Mouse (Mus musculus) lung, embryonic 14.5 days (tissue): ENCODE data around the gene Lrrc8d. TPM values are rescaled to one million over a fixed set of nuclear protein-coding genes. Genes with fewer than 3 reads are reported as not detected.

Experiments used
- ATAC-seq: fragments of 200-750 bp; cut with Nextera tagmentation; 2 replicates; pipeline ENCODE4 v1.8.0; 2017; ENCODE audit warnings: mild to moderate bottlenecking, moderate TSS enrichment, moderate library complexity; ENCODE audit not compliant: insufficient read depth
- DNase-seq: peaks from one replicate; pipeline ENCODE4 v3.0.0-alpha.2; 2015
- H3K27ac ChIP-seq: fragments of 300-500 bp; sonication (generic); 2 replicates; pipeline ENCODE4 v1.5.1; 2014; ENCODE audit warnings: low read depth, mild to moderate bottlenecking, moderate library complexity
- H3K27me3 ChIP-seq: fragments of 300-500 bp; sonication (generic); 2 replicates; pipeline ENCODE4 v1.6.1; 2014; ENCODE audit warnings: low read length, control low read depth; ENCODE audit not compliant: insufficient read depth
- H3K36me3 ChIP-seq: fragments of 300-500 bp; sonication (generic); 2 replicates; pipeline ENCODE4 v1.6.1; 2014; ENCODE audit warnings: control low read depth; ENCODE audit not compliant: insufficient read depth
- H3K4me1 ChIP-seq: fragments of 300-500 bp; sonication (generic); 2 replicates; pipeline ENCODE4 v1.6.1; 2014; ENCODE audit warnings: antibody characterized with exemption, control low read depth; ENCODE audit not compliant: insufficient read depth
- H3K4me2 ChIP-seq: fragments of 300-500 bp; sonication (generic); 2 replicates; pipeline ENCODE4 v1.6.1; 2014; ENCODE audit warnings: mild to moderate bottlenecking
- H3K4me3 ChIP-seq: fragments of 300-500 bp; sonication (generic); 2 replicates; pipeline ENCODE4 v1.5.1; 2014; ENCODE audit warnings: low read depth, low read length
- H3K9ac ChIP-seq: fragments of 300-500 bp; sonication (generic); 2 replicates; pipeline ENCODE4 v1.6.1; 2014
- H3K9me3 ChIP-seq: fragments of 300-500 bp; sonication (generic); 2 replicates; pipeline ENCODE4 v1.6.1; 2016; ENCODE audit warnings: low read depth, low read length, control low read depth
- CTCF ChIP-seq: IDR thresholded peaks from 2 replicates; pipeline ENCODE4 v1.5.1; 2016; ENCODE audit warnings: antibody characterized with exemption, low read depth
- WGBS: fragments of 180-500 bp; shearing (Covaris S2); extraction: QIAGEN DNeasy Blood & Tissue Kit; methylation state at CpG from one replicate; pipeline ENCODE4 v1.1.7; 2014; 5-methylcytosine and 5-hydroxymethylcytosine counted together
- polyA plus RNA-seq: library from polyadenylated mRNA; unstranded; fragments of >200 nt; fragmentation: Nextera tagmentation; extraction: Ambion mirVana; gene quantifications from 2 replicates; pipeline ENCODE4 v1.2.1, GENCODE M21; 2014

The Lrrc8d gene
- polyA plus RNA-seq, 1 experiment from 2014 or later: 25.0 TPM

DNA sequence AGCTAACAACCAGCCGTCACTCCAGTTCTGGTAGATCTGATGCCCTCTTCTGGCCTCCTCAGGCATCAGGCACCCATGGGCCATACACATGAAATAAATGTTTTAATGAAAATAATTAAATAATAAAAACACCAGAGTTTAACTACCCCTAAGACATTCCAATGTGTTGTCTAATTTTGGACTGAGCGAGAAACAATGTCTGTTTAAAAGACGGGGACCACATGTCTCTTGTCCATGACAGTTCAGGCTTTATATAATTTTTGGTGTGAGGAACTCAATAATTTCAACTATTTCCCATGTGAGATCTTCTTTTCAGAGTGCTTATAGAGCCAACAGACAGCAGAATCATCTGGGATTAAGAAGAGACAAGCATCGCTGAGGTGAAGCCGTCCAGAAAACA lies 32.8 kb upstream of the Lrrc8d start:
- Histone ChIP-seq H3K36me3 (no peaks in the 10 kb centered on the region), H3K27ac (no peak overlapping the region), H3K9me3 (no peaks in the 10 kb centered on the region), H3K4me3 (no peak overlapping the region), H3K9ac (no peak overlapping the region), H3K27me3 (no peaks in the 10 kb centered on the region), H3K4me2 (no peak overlapping the region), H3K4me1 (no peaks in the 10 kb centered on the region)
- ATAC-seq (no peak), DNase-seq (no peak)
- 75% methylated on average over 5 of the region's 5 CpGs for WGBS
- TF ChIP-seq CTCF: no peak

DNA sequence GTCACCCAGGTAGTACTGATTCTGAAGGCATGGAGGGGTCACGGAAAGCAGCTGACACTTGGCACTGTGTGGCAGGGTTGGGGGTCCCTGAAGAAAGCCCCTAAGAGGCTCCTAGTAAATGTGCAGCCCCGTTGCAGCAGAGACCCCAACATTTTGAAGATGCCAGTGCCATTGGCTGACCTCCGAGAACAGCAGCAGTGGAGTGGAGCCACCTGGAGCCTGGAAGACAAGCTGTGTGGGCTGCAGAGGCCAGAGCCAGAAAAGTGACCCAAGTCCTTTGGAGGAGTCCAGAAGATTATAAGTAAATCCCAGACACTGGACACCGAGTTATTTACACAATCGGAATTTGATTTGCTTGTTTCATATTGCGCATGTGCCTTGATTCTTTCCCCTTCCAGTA lies 32.4 kb upstream of the Lrrc8d start:
- Histone ChIP-seq H3K4me3 (no peak overlapping the region), H3K36me3 (no peaks in the 10 kb centered on the region), H3K4me2 (no peak overlapping the region), H3K9me3 (no peaks in the 10 kb centered on the region), H3K4me1 (no peaks in the 10 kb centered on the region), H3K27ac (no peak overlapping the region), H3K9ac (no peak overlapping the region), H3K27me3 (no peaks in the 10 kb centered on the region)
- DNase-seq (no peak), ATAC-seq (no peak)
- 75% methylated on average over 6 of the region's 6 CpGs for WGBS
- no peak for TF ChIP-seq CTCF

DNA sequence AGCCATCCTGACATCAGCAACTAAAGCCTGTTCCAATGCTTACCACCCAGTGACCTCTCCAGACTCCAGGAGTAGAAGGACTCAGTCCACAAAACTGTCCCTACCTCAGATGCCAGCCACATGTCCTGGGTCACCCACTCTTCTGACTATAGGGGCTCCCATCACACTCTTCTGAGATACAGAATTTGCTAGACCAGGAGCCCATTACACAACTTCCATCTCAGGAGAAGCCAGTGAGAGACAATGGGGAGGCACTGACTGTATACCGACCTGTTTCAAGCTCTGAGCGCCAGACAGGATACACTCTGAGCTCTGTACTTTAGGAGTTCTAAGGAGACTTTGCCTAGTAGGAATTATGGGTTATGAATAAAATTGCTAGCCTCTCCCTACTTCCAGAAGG lies 30.7 kb upstream of the Lrrc8d start:
- H3K4me1 ChIP-seq: no peaks in the 10 kb centered on the region
- no peaks in the 10 kb centered on the region for H3K9me3 ChIP-seq
- H3K36me3 ChIP-seq: no peaks in the 10 kb centered on the region
- no peak for DNase-seq
- H3K4me3 ChIP-seq: no peak overlapping the region
- no peak overlapping the region for H3K9ac ChIP-seq
- WGBS: 87% methylated on average over 2 of the region's 2 CpGs
- H3K4me2 ChIP-seq: no peak overlapping the region
- no peak overlapping the region for H3K27ac ChIP-seq
- no peak for ATAC-seq
- H3K27me3 ChIP-seq: no peaks in the 10 kb centered on the region
- no peak for TF ChIP-seq CTCF

DNA sequence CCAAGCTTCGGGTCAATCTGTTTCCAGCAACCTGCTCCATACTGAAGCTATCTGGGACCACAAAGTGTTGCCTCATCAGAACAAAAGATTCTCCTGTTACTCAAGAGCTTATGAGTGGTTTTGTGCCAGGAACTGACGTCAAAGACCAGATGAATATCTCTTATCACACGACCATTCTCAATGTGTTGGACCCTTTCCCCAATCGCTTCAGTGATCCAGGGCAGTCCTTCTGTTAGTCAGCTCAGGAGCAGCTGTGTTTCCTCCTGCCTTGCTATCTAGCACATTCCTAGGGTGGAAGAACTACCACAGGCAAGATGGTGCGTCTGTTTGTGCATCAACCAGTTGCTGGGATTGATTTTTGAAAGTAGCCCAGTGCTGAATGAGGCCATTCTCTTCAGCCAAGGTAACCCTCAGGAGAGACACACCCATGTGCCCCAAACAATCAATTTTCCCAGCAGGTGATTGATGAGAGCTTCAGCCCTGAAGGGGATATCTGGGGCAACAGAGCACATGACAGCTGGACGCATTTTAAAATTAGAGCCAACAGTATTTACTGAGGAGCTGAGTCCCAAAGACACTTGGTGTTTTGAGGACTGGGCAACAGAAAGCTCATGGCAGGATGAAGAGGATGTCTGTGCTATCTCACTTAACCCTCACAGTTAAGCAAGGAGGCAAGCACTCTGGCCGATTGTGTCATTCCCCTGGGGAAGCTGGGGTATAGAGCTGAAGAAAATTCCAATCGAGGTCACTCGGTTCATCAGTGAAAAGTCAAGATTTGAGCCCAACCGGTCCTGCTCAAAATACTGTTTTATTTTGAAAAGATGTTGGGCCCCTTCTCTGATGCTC lies 30.0 kb upstream of the Lrrc8d start:
- no peaks in the 10 kb centered on the region for H3K27me3 ChIP-seq
- no peak overlapping the region for H3K4me2 ChIP-seq
- no peak overlapping the region for H3K9ac ChIP-seq
- TF ChIP-seq CTCF: no peak
- no peaks in the 10 kb centered on the region for H3K36me3 ChIP-seq
- H3K4me1 ChIP-seq: no peaks in the 10 kb centered on the region
- H3K9me3 ChIP-seq: no peaks in the 10 kb centered on the region
- 54% methylated on average over 10 of the region's 10 CpGs for WGBS
- no peak for DNase-seq
- H3K27ac ChIP-seq: no peak overlapping the region
- no peak; the same call in 1 of the 2 replicates for ATAC-seq
- H3K4me3 ChIP-seq: no peak overlapping the region

DNA sequence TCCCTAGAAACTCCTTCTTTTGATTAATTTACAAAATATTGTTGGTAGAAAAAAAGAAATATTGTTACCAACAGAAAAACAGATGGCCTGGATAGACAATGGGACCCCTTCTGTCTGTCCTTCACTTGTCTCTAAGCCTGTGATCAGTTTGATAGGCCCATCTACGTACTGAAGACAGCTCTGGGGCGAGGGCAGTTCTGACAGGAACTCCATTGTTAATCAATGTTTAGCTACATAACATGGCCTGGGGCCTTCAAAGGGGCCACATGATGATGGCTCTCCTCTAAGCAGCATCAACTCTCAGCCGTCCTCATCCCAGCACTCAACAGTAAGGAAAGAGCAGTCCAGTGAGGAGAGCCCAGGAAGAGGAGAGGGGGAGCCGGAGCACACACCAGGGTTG lies 27.4 kb upstream of the Lrrc8d start:
- Histone ChIP-seq H3K27ac (no peak overlapping the region), H3K9me3 (no peaks in the 10 kb centered on the region), H3K27me3 (no peaks in the 10 kb centered on the region), H3K36me3 (no peaks in the 10 kb centered on the region), H3K4me1 (no peaks in the 10 kb centered on the region), H3K9ac (no peak overlapping the region), H3K4me2 (no peak overlapping the region), H3K4me3 (no peak overlapping the region)
- TF ChIP-seq CTCF: no peak
- DNase-seq (no peak), ATAC-seq (no peak)
- 55% methylated on average over 4 of the region's 4 CpGs for WGBS

DNA sequence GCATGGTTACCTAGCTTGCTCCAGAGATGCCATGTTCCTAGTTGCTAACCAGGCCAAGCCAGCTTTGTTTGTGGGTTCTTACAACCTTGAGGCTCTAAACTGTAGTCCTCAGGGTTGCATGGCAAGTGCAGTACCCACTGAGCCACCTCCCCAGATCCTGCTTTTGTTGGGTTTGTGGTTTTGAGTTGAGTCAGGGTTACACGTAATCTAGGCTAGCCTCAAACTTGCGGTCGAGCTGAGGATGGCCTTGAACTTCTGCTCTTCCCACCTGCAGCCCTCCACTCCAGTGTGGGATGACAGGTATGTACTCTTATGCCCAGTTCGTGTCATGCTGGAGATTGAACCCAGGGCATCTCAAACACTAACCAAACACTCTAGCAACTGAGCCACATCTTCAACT lies 24.3 kb upstream of the Lrrc8d start:
- Histone ChIP-seq H3K36me3 (no peaks in the 10 kb centered on the region), H3K9me3 (no peaks in the 10 kb centered on the region), H3K4me1 (no peaks in the 10 kb centered on the region), H3K4me2 (no peak overlapping the region), H3K27me3 (no peaks in the 10 kb centered on the region), H3K4me3 (no peak overlapping the region), H3K9ac (no peak overlapping the region), H3K27ac (no peak overlapping the region)
- 87% methylated on average over 4 of the region's 4 CpGs for WGBS
- ATAC-seq (no peak), DNase-seq (no peak)
- no peak for TF ChIP-seq CTCF

DNA sequence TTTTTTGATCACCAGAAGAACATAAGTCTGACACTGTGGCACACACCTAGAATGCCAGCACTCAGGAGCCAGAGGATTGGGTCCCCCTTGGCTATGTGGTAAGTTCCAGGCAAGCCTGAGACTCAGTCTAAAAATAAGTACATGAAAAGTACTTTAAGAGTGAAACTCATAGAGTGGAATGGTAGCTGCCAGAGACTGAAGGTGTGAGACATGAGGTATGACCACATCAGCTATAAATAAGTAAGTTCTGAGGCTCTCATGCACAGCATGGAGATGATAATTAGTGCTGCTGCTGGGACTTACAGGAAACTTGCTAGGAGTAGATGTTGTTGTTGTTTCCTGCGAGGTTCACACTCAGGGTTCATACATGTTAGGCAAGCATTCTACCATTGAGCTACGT lies 22.7 kb upstream of the Lrrc8d start:
- H3K9me3 ChIP-seq: no peaks in the 10 kb centered on the region
- no peak for TF ChIP-seq CTCF
- no peak overlapping the region for H3K9ac ChIP-seq
- no peaks in the 10 kb centered on the region for H3K4me1 ChIP-seq
- ATAC-seq: no peak
- H3K27ac ChIP-seq: no peak overlapping the region
- no peaks in the 10 kb centered on the region for H3K27me3 ChIP-seq
- no peak overlapping the region for H3K4me3 ChIP-seq
- no peaks in the 10 kb centered on the region for H3K36me3 ChIP-seq
- no peak for DNase-seq
- H3K4me2 ChIP-seq: no peak overlapping the region
- WGBS: 75% methylated on average over 2 of the region's 2 CpGs

DNA sequence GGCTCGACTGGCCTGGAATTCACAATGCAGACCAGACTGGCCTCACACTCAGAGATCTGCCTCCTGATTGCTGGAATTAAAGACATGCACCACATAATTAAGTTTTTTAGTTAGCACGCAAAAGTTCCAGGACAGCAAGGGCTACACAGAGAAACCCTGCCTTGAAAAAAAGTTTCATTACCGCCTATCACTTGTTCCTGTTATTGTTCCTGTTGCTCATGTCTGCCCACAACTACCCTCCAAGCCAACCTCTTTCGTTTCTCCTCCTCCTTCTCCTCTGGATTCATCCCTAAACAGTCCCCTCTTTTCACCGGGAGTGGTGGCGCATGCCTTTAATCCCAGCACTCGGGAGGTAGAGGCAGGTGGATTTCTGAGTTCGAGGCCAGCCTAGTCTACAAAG lies 21.5 kb upstream of the Lrrc8d start:
- Histone ChIP-seq H3K4me3 (no peak overlapping the region), H3K9me3 (no peaks in the 10 kb centered on the region), H3K27me3 (no peaks in the 10 kb centered on the region), H3K4me2 (no peak overlapping the region), H3K9ac (no peak overlapping the region), H3K36me3 (no peaks in the 10 kb centered on the region), H3K27ac (no peak overlapping the region), H3K4me1 (no peaks in the 10 kb centered on the region)
- 74% methylated on average over 8 of the region's 8 CpGs for WGBS
- ATAC-seq (no peak), DNase-seq (no peak)
- TF ChIP-seq CTCF: no peak
